Mouse (Mus musculus): ENCODE measurements at regions not wholly inside any gene's neighbourhood (a gene's known extent, or its start where the extent isn't known, plus 50 kb on each side); places are given as distances from the start of the nearest gene placed in this dataset.

DNA sequence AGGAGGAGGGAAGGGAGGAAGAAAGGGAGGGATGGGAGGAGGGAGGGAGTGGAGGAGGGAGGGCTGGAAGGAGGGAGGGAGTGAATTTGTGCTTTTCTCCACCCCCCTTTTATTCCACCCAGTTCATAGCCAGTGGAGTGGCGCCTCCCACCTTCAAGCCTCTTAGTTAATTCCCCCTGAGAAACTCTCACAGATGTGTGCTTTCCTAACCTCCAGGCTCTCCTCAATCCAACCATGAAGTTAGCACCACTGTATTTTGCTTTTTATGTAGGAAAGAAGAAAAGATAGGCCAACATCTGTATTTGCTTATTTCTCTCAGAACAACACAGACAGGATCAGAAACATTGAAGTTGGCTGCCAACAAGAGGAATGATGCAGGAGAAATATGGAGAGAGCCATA is 85.7 kb downstream of the Slc4a3 start:
- TF ChIP-seq CTCF (conservative IDR thresholded peaks at IDR 0.05; ENCODE audit: low read length), result no peak
- TF ChIP-seq POU5F1 (IDR thresholded peaks at IDR 0.05; ENCODE audit: borderline replicate concordance, low read length), result no peak
